Mouse (Mus musculus): ENCODE results near the gene Usp28. TPM values are rescaled to one million over a fixed set of nuclear protein-coding genes. Genes with fewer than 3 reads are reported as not detected.
A peak's percentile ranks its signal among the peaks of the same experiment; 100 is the strongest.

Gene Usp28
- total and polyA plus RNA-seq, 2 experiments, result 6.1 to 8.2 TPM

DNA sequence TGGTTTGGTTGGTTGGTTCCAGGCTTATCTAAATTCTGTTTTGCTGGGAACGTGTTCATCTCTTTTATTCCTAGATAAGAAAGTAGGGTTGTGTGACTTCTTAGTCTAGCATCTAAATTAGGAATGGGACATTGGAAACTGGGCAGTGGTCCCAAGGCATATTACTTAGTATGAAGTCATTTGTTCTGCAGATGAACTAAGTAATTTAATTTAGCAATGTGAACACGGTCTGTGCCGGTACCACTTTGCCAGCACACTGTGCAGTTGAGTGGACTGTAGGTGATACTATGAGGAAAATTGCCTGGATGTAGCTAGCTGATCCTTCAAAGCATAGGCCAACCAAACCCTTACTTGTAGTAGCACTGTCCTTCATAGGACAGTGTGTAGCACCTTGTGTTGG is 91.7 kb downstream of the Usp28 start:
- TF ChIP-seq POLR2A (IDR thresholded peaks at IDR 0.05; ENCODE audit: extremely low read depth, insufficient read depth, low read length) (no peak), CTCF (IDR thresholded peaks at IDR 0.05; ENCODE audit: low read depth, low read length) (no peak)
- no peaks in the 10 kb centered on the region for H3K27me3 ChIP-seq (ENCODE audit: control insufficient read depth, insufficient read depth, low read length)
- peaks cover 45% of the 10 kb centered on the region for H3K36me3 ChIP-seq (ENCODE audit: control insufficient read depth, insufficient read depth, low read length)
- no peak overlapping the region for H3K9ac ChIP-seq (ENCODE audit: low read depth, low read length)
- WGBS, result 92% methylated on average over 3 of the region's 3 CpGs
- no peak for DNase-seq (ENCODE audit: extremely low read depth, low read depth, low spot score)
- H3K4me3 ChIP-seq (ENCODE audit: insufficient read depth, low read depth, low read length), result no peak overlapping the region
- H3K27ac ChIP-seq (replicated peaks; ENCODE audit: insufficient read depth, low read depth, low read length), result no peak overlapping the region
- H3K4me1 ChIP-seq (ENCODE audit: control insufficient read depth, insufficient read depth, low read length), result no peaks in the 10 kb centered on the region
- no peaks in the 10 kb centered on the region for H3K79me2 ChIP-seq (ENCODE audit: control insufficient read depth, insufficient read depth, low read length)

DNA sequence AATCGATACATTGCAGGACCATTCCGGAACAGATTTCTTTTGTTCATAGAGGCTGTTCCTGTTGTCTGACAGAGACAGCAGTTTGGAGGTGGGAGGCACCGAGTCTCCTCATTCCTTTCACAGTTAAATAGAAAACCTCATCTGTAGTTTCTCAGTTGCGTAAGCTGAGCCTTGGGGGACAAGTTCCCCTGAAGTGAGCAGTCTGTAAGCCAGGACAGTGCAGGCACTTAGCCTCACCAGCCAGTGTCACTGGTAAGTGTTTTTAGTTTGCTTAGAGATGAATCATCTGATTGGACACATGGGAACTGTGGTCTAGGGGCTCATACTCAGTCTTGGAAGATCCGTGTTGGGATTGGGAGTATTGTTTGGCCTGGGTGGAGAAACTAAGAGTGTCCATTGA is 95.9 kb downstream of the Usp28 start, which contains the start of gene Tmprss5:
Tmprss5 (plus strand) TSS at position 154 of the 400 bp plus-strand sequence.
- Histone ChIP-seq H3K36me3 (ENCODE audit: control insufficient read depth, insufficient read depth, low read length) (peaks cover 21% of the 10 kb centered on the region), H3K27ac (replicated peaks; ENCODE audit: insufficient read depth, low read depth, low read length) (no peak within 1 kb of the TSS), H3K27me3 (ENCODE audit: control insufficient read depth, insufficient read depth, low read length) (no peaks in the 10 kb centered on the region), H3K4me1 (ENCODE audit: control insufficient read depth, insufficient read depth, low read length) (no peaks in the 10 kb centered on the region), H3K4me3 (ENCODE audit: insufficient read depth, low read depth, low read length) (no peak within 1 kb of the TSS), H3K9ac (ENCODE audit: low read depth, low read length) (no peak within 1 kb of the TSS), H3K79me2 (ENCODE audit: control insufficient read depth, insufficient read depth, low read length) (no peaks in the 10 kb centered on the region)
- 83% methylated on average over 5 of the region's 5 CpGs for WGBS
- no peak for DNase-seq (ENCODE audit: extremely low read depth, low read depth, low spot score)
- TF ChIP-seq POLR2A (IDR thresholded peaks at IDR 0.05; ENCODE audit: extremely low read depth, insufficient read depth, low read length), result no peak
- TF ChIP-seq CTCF (IDR thresholded peaks at IDR 0.05; ENCODE audit: low read depth, low read length), result no peak

DNA sequence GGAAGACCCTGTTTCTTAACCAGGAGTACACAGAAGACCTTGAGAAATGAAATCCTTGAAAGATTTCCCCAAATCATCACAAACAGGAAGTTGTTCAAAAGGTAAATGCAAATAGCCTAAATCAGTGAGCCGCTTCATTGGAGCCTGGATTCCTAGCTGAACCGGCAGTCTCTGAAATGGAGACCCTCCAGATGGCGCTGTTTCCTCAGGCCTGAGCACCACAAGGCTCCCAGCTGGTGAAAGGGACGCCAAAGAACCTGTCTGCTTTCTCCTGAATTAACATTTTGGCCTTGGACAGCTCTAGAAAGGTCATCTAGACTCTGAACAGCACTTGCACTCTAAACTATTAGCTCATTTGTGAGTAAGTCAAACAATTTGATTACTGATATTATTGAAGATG is 96.4 kb downstream of the Usp28 start:
- Histone ChIP-seq H3K27me3 (ENCODE audit: control insufficient read depth, insufficient read depth, low read length) (no peaks in the 10 kb centered on the region), H3K4me1 (ENCODE audit: control insufficient read depth, insufficient read depth, low read length) (no peaks in the 10 kb centered on the region), H3K27ac (replicated peaks; ENCODE audit: insufficient read depth, low read depth, low read length) (no peak overlapping the region), H3K36me3 (ENCODE audit: control insufficient read depth, insufficient read depth, low read length) (peaks cover 21% of the 10 kb centered on the region), H3K9ac (ENCODE audit: low read depth, low read length) (no peak overlapping the region), H3K4me3 (ENCODE audit: insufficient read depth, low read depth, low read length) (no peak overlapping the region), H3K79me2 (ENCODE audit: control insufficient read depth, insufficient read depth, low read length) (no peaks in the 10 kb centered on the region)
- TF ChIP-seq CTCF (IDR thresholded peaks at IDR 0.05; ENCODE audit: low read depth, low read length) (peak; percentile 79), POLR2A (IDR thresholded peaks at IDR 0.05; ENCODE audit: extremely low read depth, insufficient read depth, low read length) (no peak)
- 29% methylated on average over 4 of the region's 4 CpGs for WGBS
- peak; percentile 25 for DNase-seq (ENCODE audit: extremely low read depth, low read depth, low spot score)

DNA sequence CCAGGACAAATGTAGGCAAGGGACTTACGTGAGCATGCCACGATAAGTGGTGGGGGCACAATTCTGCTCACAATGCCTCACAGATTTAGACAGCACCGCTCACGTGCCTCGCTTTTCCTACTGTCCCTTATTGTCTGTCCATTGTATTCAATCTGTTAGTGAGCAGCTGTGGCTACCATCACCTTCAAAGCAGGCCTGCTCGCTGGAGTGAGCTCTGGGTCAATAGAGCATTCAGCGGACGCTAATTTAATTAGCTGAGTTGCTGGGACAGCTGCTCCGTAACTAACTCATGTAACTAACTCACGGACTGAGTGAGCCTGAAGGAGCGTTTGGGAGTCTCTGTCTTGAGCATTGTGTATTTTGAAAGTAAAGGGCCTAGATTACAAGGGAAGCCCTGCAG is 102.1 kb downstream of the Usp28 start:
- H3K4me1 ChIP-seq (ENCODE audit: control insufficient read depth, insufficient read depth, low read length), result no peaks in the 10 kb centered on the region
- no peak overlapping the region for H3K9ac ChIP-seq (ENCODE audit: low read depth, low read length)
- H3K27me3 ChIP-seq (ENCODE audit: control insufficient read depth, insufficient read depth, low read length), result no peaks in the 10 kb centered on the region
- DNase-seq (ENCODE audit: extremely low read depth, low read depth, low spot score), result no peak
- no peak overlapping the region for H3K4me3 ChIP-seq (ENCODE audit: insufficient read depth, low read depth, low read length)
- WGBS, result 75% methylated on average over 11 of the region's 11 CpGs
- no peaks in the 10 kb centered on the region for H3K36me3 ChIP-seq (ENCODE audit: control insufficient read depth, insufficient read depth, low read length)
- no peak overlapping the region for H3K27ac ChIP-seq (replicated peaks; ENCODE audit: insufficient read depth, low read depth, low read length)
- no peak for TF ChIP-seq POLR2A (IDR thresholded peaks at IDR 0.05; ENCODE audit: extremely low read depth, insufficient read depth, low read length)
- TF ChIP-seq CTCF (IDR thresholded peaks at IDR 0.05; ENCODE audit: low read depth, low read length), result no peak
- no peaks in the 10 kb centered on the region for H3K79me2 ChIP-seq (ENCODE audit: control insufficient read depth, insufficient read depth, low read length)

Other genes starting within 250 kb of the Usp28 start
- 19.3 and 24.2 TPM in 2 replicates for gene Zbtb16, start 149.2 kb upstream of the Usp28 start, total RNA-seq (2014; rRNA removed)
- gene Zbtb16, start 149.2 kb upstream of the Usp28 start, polyA plus RNA-seq (2012; rRNA removed), result 5.3 and 7.2 TPM in 2 replicates
- not detected in 2 replicates for gene Htr3a, start 74.3 kb upstream of the Usp28 start, total RNA-seq (2014; rRNA removed)
- not detected in 2 replicates for gene Htr3a, start 74.3 kb upstream of the Usp28 start, polyA plus RNA-seq (2012; rRNA removed)
- gene Htr3b, start 20.4 kb upstream of the Usp28 start, total RNA-seq (2014; rRNA removed), result not detected in 2 replicates
- not detected in 2 replicates for gene Htr3b, start 20.4 kb upstream of the Usp28 start, polyA plus RNA-seq (2012; rRNA removed)
- 9.6 and 9.9 TPM in 2 replicates for gene Zw10, start 70.2 kb downstream of the Usp28 start, total RNA-seq (2014; rRNA removed)
- gene Zw10, start 70.2 kb downstream of the Usp28 start, polyA plus RNA-seq (2012; rRNA removed), result 5.6 and 6.1 TPM in 2 replicates
- gene Tmprss5, start 95.9 kb downstream of the Usp28 start, total RNA-seq (2014; rRNA removed), result not detected in 2 replicates
- gene Tmprss5, start 95.9 kb downstream of the Usp28 start, polyA plus RNA-seq (2012; rRNA removed), result not detected in 2 replicates